Mouse (Mus musculus): Measurements from ENCODE around the gene Dcun1d4. TPM values are rescaled to one million over a fixed set of nuclear protein-coding genes. Genes with fewer than 3 reads are reported as not detected.

The Dcun1d4 gene
- total RNA-seq, 2 experiments from 2014 or later = 1.3 to 7.4 TPM

DNA sequence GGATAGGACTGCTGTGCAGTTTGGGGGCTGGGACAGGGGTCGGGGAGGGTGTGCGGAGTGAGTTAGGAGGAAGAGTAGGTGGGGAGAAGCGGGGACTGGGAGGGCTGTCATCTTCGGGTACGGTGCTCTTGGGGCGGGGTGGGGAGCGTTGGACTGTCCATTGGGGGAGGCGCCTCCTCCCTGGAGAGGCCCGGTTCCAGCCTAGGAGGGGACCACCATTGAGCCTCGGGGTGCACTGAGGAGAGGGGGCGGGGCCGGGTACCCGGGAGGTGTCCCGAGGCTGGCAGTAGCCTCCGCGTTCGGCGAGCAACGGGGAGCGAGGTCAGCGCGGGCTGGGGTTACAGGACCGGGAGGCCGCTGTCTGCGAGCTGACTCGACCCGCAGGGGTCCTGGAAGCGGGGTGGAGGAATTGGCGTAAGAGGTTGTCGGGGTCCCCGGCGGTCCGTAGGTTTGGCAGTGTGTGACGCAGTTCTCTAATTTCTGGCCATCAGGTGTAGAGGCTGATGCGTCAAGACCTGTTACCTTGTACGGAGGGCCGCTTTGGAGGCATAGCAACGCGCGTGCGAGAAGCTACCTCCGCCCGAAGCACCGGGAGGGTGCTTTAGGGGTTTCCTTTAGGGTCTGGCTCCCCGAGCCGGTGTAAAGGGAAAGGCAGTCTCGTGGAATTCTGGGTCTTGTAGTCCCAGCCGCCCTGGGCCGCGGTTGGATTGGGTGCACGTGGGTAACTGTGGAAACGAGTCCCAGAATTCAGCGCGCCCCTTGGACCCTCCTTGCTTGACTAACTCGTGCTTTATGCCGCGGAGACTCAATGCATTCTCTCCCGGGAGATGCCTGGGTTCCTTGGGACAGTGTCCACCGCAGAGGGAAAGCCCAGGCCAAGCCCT lies 11.3 kb downstream of the Dcun1d4 start:
- no peak for ATAC-seq (replicated peaks; ENCODE audit: low FRiP score, poor library complexity, severe bottlenecking)

DNA sequence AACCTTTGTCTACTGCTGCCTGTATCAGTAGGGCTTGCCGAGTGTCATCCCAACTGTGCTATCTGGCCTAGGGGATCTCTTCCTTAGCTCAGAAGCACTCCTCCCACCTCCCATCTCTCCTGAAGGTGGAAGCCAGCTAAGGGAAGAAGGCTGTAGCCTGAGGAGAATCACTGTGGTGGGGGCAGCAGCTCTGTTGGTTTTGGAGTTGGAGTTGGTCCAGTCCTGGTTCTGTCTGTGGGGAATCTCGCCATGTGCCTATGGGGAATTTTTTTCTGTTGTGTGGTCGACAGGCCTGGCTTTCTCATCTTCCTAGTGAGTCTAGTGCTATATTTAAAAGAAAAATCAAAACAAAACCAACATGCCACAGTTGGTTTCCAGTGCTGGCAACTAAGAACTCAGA lies 16.6 kb downstream of the Dcun1d4 start:
- no peak for ATAC-seq (replicated peaks; ENCODE audit: low FRiP score, poor library complexity, severe bottlenecking)

DNA sequence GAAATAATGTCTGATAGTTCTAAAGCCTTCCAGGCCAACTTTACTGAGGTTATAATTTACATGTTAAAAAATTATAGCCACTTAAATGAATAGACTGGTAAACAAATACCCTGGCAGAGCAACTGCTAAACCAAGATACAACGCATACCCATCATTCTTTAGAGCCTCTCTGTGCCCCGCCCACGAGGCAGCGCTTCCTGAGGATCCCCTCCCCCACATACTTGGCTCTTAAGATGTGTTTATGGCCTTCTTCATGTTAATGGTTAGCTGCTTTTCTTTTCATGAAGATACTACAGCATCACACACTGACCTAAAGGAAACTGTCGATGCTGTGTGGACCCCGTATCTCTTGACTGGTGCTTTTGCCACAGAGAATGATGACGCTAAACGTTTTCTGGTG lies 17.8 kb downstream of the Dcun1d4 start:
- no peak for ATAC-seq (replicated peaks; ENCODE audit: low FRiP score, poor library complexity, severe bottlenecking)

DNA sequence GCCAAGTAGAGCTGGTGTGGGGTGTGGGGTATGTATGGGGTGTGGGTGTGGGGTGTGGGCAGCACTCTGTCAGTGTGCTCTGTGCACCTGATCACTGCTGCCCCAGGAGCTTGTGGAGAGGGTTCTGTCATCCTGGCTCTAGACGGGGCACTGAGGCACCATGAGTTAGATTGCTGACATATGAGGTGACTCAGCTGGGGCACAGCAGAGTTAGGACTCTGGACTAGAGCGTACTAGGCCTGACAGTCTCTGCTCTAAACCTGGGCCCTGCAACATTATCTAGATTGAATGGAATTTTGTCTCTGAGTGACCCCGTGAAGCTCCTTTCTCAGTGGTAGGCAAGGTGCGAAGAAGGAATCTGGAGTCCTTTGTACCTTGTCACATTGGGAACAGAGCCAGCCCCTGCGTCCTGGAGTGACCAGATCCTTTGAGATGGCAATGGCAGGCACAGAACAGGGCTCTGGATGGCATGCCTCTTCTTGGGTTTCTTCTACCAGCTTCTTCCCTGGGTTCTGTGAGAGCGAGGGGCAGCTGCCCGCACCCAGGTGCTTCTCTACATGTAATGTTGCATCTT lies 20.2 kb downstream of the Dcun1d4 start:
- no peak for ATAC-seq (replicated peaks; ENCODE audit: low FRiP score, poor library complexity, severe bottlenecking)

DNA sequence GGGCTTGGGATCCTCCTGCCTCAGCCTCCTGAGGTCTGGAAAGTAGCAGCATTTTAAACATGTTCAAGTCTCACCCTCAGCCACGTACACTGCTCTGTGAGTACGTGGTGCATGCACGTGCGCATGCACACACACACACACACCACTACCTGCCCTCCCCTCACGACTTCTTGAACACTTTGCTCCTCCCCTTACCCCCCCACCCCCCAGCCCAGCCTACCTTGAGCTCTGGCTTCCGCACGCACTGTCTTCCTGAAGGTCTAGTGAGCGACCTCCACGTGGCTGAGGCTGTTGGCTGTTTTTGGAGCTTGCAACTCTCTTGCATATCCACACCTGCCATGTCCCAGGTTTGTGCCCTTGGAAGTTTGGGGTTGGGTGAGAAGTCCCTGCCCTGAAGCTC lies 21.6 kb downstream of the Dcun1d4 start:
- ATAC-seq (replicated peaks; ENCODE audit: low FRiP score, poor library complexity, severe bottlenecking) = no peak

DNA sequence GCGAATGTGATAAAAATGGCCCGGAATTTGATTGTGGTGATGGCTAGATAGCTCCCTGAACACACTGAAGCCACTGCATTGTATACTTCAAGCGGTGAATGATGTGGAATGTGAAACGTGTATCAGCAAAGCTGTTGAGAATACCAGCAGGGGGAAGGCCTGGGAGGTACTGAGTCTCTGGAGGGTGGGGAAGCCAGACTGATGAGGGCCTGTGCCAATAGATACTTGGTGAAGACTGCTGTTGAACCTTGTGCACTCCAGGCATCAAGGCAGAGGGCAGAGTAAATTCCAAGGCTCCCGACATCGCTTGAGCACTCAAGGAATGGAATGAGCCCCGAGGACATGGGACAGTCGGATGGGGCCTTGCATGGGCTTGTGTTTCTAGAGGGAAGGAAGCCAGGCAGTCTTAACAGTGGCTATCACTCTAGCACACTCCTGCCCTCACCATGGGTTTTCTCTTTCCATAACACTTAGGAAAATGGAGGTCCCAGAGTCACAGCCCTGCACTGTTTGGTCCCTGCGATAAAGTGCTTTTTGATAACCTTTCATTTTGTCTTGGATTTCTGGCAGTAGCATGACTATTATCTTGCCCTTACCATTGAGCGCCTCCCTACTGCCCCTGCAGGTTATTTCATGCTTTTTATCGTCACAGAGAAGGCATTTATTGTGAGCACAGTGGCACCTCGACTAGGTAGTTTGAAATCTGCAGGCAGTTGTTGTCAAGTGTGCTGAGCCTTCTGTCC lies 22.4 kb downstream of the Dcun1d4 start:
- no peak for ATAC-seq (replicated peaks; ENCODE audit: low FRiP score, poor library complexity, severe bottlenecking)

DNA sequence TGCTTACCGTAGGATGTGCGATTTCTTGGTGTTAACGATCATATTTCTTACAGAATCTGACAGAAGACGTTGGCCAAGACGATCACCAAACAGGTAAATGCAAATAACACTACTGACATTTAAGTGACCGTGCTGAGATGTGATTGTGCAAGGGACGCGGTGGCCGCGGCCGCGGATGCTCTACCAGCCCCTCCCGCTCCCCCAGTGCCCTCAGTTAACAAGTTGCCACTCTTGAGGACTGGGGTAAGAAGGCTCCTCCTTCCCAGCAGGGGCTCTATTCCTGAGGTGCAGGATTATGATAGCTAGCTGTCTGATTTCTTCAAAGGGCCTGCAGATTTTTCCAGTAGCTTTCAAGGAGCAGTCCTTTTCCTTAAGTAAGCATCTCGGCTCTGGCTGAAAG lies 30.3 kb downstream of the Dcun1d4 start:
- no peak for ATAC-seq (replicated peaks; ENCODE audit: low FRiP score, poor library complexity, severe bottlenecking)

DNA sequence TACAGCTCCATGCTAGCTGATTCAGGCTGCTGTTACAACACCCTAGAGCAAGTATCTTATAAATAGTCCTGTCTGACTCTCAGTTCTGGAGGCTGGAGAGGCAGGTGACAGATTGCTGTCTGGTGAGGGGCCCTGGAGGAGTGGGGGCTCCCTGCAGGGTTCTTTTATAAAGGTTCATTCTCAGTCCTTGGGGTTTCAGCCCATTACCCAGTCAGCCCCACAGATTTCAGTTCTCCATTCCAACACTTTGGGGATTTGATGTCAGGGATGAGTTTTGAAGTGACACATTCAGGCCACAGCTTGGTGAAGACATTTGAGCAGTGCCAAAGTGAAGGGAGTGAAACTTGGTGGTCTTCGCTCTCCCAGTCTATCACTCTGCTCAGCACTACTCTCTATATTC lies 31.4 kb downstream of the Dcun1d4 start:
- no peak for ATAC-seq (replicated peaks; ENCODE audit: low FRiP score, poor library complexity, severe bottlenecking)

DNA sequence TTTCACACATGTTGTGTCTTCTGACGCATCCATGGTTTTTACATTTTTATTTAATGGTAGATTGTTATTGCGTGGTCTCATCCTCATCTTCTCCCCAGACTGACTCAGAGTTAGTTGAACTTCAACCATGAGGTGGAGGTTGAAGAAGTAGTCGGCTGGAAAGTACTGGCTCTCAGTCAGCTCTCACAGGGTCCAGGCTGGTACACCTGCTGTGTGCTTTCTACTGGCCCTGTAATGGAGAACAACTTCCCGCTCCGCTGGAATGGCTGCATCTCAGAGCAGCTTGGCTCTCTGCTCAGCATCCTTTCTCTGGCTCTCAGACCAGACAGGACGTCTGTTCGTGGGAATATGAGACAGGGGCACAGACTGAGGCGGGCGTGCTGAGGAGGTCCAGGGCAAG lies 31.9 kb downstream of the Dcun1d4 start:
- ATAC-seq (replicated peaks; ENCODE audit: low FRiP score, poor library complexity, severe bottlenecking) = no peak

DNA sequence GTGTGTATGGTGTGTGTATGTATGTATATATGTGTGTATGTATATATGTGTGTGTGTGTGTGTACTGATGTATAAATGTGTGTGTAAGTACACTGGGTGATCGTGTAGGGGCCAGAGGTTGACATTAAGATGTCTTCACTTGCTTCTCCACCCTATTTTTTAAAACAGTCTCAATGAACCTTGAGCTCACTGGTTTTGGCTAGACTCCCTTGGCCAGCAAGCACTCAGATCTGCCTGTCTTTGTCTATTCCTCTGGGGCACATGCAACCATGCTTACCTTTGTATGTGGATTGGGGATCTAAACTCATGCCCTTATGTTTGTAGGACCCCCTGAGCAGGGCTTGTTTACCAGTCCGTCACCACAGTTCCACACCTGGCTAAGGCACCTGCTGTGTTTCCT lies 33.4 kb downstream of the Dcun1d4 start:
- ATAC-seq (replicated peaks; ENCODE audit: low FRiP score, poor library complexity, severe bottlenecking) = no peak

DNA sequence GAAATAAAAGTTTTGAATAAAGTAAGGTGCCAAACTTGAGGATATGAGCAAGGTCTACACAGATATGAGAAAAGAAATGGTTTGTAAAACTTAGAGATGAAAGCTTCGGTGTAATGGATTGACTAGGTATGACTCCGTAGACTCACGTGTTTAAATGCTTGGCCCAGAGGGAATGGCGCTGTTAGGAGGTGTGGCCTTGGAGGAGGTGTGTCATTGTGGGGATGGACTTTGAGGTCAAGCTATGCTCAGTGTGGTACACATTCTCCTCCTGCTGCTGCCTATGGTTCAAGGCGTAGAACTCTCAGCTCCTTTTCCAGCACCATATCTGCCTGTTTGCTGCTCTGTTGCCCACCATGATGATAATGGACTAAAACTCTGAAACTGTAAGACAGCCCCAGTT lies 36.5 kb downstream of the Dcun1d4 start:
- ATAC-seq (replicated peaks; ENCODE audit: low FRiP score, poor library complexity, severe bottlenecking) = no peak

DNA sequence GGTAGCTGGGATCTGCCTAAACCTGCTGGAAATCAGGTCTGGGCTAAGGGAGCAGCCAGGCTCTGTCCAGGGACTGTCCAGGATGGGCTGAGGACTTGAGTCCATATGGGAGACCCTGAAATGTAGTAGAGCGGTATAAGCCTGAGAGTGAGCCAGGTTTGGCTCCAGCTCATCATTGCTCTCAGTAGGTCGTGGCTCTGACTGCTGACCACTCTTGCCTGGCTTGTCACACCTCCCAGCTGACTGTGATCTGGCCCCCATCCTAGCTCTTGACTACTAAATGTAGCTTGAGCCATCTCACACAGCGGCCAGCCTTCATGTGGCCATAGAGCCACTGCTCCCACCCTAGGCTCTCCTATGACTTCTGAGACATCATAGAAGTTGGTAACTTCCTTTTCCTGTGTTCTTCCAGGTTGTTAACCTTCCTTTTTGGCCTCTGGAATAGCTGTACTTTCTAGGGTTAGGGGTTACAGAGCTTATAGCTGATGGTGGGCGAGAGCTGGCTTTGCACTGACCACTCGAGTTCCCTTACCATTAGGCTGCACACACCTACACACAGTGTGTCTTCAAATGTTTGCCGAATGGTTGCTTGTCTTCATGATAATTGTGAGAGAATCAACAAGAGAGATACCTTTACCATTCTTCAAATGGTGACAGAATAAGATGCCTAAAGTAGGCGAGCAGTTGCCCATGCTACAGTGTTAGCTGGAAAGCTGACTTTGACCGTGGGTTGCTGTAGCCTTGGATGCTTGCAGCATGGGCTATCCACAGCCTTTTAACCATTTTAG lies 37.8 kb downstream of the Dcun1d4 start:
- no peak for ATAC-seq (replicated peaks; ENCODE audit: low FRiP score, poor library complexity, severe bottlenecking)

DNA sequence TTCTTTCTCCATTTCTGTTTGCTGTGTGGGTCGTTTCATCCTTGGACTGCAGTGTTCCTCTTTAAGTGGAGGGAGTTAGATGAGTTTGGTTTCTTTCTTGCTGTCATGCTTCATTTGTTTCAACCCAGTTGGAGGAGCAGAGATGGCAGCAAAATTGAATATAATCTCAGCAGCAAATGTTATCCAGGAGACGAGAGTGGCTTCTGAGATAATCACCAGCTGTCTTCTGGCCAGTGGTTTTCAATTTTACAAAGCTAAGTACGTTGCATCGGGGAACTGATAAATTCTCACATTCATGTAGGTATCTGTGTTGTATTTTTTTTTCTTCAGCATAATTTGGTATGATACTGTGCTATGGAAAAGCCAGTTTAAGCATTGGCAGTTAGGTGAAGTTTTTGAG lies 40.0 kb downstream of the Dcun1d4 start:
- no peak for ATAC-seq (replicated peaks; ENCODE audit: low FRiP score, poor library complexity, severe bottlenecking)

DNA sequence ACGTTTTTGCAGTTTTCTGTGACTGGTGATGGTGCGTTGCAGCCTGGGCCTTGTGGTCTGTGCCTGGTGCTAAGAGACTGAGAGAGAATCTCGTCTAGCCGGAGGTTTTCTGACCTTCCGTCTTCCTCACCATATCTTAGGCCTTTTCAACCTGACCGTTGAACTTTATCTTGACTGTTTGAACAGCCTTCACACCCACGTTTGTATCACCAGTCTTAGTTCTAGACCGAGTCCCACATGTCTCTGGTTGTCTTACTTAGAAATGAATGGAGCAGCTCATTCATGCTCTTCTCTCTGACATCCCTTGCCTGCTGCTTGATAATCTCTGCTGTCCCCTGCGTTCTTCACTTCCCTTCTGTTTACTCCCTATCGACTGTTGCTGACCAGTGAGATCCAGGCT lies 42.4 kb downstream of the Dcun1d4 start:
- no peak for ATAC-seq (replicated peaks; ENCODE audit: low FRiP score, poor library complexity, severe bottlenecking)

DNA sequence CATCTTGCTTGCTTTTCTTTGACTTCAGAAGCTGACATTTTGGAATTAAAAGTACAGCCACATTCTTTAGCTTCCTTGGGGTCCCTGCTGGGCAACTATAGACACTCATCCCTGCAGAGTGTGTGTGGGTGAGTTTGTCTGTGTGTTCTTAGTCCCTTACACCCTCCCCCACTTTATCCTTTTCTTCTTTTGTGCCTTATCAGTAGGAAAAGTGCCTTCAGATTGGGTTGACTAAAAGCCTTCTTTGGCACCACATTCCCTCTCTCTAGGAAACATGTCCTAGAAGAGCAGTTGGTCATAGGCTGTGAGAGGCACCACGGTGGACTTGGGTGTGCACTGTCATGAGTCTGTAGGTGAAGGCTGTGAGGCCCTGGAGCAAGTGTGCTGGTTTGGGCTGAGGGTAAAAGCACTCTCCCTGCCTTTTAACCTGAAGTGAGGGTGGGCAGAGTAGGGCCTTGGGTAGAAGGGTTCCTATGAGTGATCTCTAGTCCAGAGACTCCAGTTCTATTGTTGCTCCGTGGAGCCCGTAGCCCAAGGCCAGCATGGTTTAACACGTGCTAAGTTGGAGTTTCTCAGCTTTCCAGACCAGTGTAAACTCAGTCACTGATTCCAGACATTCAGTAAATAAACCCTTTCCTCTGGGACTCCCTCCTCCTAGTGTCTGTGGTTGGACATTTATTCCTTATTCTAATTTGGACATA lies 43.6 kb downstream of the Dcun1d4 start:
- ATAC-seq (replicated peaks; ENCODE audit: low FRiP score, poor library complexity, severe bottlenecking) = no peak

DNA sequence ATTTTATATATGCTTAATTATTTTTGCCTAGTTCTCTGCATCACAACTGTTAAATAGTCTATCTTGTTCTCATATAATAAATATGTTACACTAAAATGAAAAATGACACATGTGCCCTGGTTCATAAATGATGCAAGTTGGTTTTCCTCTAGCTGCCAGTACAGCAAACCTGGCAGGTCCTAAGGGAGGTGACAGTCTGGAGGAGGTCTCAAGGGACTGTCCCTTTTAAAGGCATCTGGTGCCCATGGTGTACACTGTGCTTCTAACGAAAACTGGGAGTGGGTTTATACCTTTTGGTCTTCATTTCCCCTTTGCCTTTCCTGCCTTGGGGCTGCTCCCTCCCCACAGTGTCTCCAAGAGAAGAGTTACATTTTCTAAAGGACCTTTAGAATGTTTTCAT lies 51.4 kb downstream of the Dcun1d4 start:
- no peak for ATAC-seq (replicated peaks; ENCODE audit: low FRiP score, poor library complexity, severe bottlenecking)

DNA sequence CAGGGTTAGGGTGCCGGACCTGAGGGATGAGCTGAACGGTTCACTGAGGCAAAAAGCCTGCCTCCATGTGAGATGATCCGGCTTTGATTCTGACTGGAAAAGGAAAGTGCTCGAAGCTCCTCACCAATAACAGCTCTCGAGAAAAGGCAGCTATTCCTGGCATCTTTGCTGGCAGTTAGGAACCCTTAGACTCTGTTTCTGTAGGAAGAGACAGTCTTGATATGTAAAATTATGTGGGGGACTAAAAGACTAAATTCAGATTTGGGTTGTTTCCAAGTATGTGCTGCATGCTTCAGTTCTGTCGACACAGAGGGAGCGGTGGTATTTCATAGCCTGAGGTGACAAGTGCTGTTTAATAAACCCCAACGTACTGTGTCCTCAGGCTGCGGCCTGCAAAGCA lies 52.1 kb downstream of the Dcun1d4 start:
- ATAC-seq (replicated peaks; ENCODE audit: low FRiP score, poor library complexity, severe bottlenecking) = no peak

DNA sequence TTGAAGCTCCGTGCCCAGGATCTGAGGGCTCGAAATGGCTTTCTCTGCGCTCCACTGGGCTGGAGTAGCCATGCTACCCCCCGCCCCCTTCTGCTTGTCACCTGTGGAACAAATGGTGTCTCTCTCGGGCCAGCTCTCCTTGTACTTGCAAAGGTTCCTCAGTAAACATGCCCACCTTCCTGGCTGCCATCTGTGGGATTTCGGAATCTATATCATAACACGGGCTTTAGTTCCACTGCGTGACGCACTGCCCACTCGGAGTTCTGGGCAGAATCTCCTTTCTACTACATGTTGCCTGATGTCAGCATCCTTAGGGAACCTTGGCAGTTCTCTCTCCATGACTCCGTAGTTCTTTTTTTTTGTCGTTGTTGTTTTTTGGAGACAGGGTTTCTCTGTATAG lies 56.9 kb downstream of the Dcun1d4 start:
- ATAC-seq (replicated peaks; ENCODE audit: low FRiP score, poor library complexity, severe bottlenecking) = no peak

DNA sequence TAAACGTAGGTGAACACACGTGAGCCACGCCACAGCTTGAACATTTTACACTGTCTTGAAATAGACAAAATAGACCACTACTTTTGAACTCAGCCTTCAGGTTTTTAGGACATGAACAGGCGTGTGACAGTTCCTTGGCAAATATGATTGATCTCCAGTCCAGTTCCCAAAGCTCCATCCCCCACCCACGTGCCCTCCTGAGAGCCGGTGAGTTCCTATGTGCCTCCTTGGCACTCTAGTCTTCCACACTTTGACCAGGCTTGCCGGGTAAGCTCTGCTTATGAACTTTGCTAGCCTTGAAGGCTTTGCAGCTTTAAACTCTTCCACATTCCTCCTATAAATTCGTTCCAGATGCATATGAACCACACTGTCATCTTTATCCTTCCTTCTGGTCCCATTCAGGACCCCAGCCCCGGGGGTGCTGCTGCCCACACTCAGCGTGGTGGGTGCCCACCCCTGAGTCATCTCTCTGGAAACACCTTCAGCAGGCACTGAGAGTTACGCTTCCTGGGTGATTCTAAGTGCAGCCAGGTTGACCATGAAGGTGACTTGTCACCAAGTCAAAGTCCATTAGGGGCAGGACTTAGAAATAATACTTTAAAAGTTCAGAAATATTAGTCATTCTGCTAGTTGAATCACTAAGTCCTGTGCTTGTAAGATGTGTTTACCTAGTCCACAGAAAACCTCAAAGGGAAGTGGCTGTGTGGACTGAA lies 57.9 kb downstream of the Dcun1d4 start:
- ATAC-seq (replicated peaks; ENCODE audit: low FRiP score, poor library complexity, severe bottlenecking) = no peak
